Mouse (Mus musculus) MEL (cell line): Measurements from ENCODE around the gene Igsf23. TPM values are rescaled to one million over a fixed set of nuclear protein-coding genes. Genes with fewer than 3 reads are reported as not detected.

ENCODE experiments used
- DNase-seq: peaks from one replicate; pipeline ENCODE4 v3.0.0; 2011; ENCODE audit warnings: low read depth, low spot score
- H3K27ac ChIP-seq: 2 replicates; pipeline ENCODE4 v1.5.1; 2012; ENCODE audit warnings: low read depth, mild to moderate bottlenecking, control low read depth, low read length, moderate library complexity; ENCODE audit not compliant: control insufficient read depth
- H3K27me3 ChIP-seq, 2 experiments: fragments of 150-350 bp in 1 of 2; sonication (generic) in 1 of 2; 2 replicates each; pipeline ENCODE4 v1.6.1; 2012; ENCODE audit warnings: low read length in 2 of 2, mild to moderate bottlenecking in 2 of 2, improper control_type of control experiment in 1 of 2, moderate library complexity in 1 of 2; ENCODE audit not compliant: insufficient read depth in 2 of 2, control insufficient read depth in 1 of 2
- H3K36me3 ChIP-seq, 2 experiments: 2 replicates each; pipeline ENCODE4 v1.6.1; 2012 to 2014; ENCODE audit warnings: low read length in 2 of 2, improper control_type of control experiment in 1 of 2, inconsistent platforms in 1 of 2, mild to moderate bottlenecking in 1 of 2; ENCODE audit not compliant: insufficient read depth in 2 of 2, control insufficient read depth in 1 of 2
- H3K4me1 ChIP-seq, 2 experiments: fragments of 150-350 bp in 1 of 2; sonication (generic) in 1 of 2; 2 replicates each; pipeline ENCODE4 v1.6.1; 2012; ENCODE audit warnings: low read length in 2 of 2, improper control_type of control experiment in 1 of 2, mild to moderate bottlenecking in 1 of 2; ENCODE audit not compliant: insufficient read depth in 2 of 2, control insufficient read depth in 1 of 2
- H3K4me3 ChIP-seq, 2 experiments: fragments of 150-350 bp in 1 of 2; sonication (generic) in 1 of 2; 2 replicates each; pipeline ENCODE4 v1.5.1; 2012; ENCODE audit warnings: low read depth in 2 of 2, low read length in 2 of 2, mild to moderate bottlenecking in 2 of 2, moderate library complexity in 2 of 2, control low read depth in 1 of 2, improper control_type of control experiment in 1 of 2; ENCODE audit not compliant: control insufficient read depth in 1 of 2, insufficient read depth in 1 of 2
- H3K79me2 ChIP-seq: 2 replicates; pipeline ENCODE4 v1.6.1; 2012; ENCODE audit warnings: mild to moderate bottlenecking, low read length, moderate library complexity; ENCODE audit not compliant: control insufficient read depth, poor library complexity, insufficient read depth
- H3K9ac ChIP-seq: 2 replicates; pipeline ENCODE4 v1.6.1; 2012; ENCODE audit warnings: low read depth, mild to moderate bottlenecking, control low read depth, low read length, moderate library complexity; ENCODE audit not compliant: control insufficient read depth, poor library complexity, severe bottlenecking
- H3K9me3 ChIP-seq: fragments of 150-350 bp; sonication (generic); replicated peaks from 2 replicates; pipeline ENCODE4 v1.6.1; 2012; ENCODE audit warnings: mild to moderate bottlenecking, low read length, improper control_type of control experiment, moderate library complexity; ENCODE audit not compliant: insufficient read depth
- BHLHE40 ChIP-seq: IDR thresholded peaks from 2 replicates; pipeline ENCODE4 v1.6.1; 2012; ENCODE audit warnings: low read depth, mild to moderate bottlenecking, inconsistent platforms, low read length, improper control_type of control experiment, borderline replicate concordance
- CTCF ChIP-seq, 3 experiments: IDR thresholded peaks in 2 of 3; conservative IDR thresholded peaks in 1 of 3; 2 replicates each; pipeline ENCODE4 v1.5.1; 2011 to 2012; ENCODE audit warnings: low read length in 3 of 3, low read depth in 2 of 3, mild to moderate bottlenecking in 2 of 3, improper control_type of control experiment in 1 of 3, inconsistent platforms in 1 of 3, mixed read lengths in 1 of 3, moderate library complexity in 1 of 3; ENCODE audit not compliant: control insufficient read depth in 1 of 3, insufficient read depth in 1 of 3, poor library complexity in 1 of 3, severe bottlenecking in 1 of 3
- EP300 ChIP-seq, 2 experiments: IDR thresholded peaks; 2 replicates each; pipeline ENCODE4 v1.6.1; 2011; ENCODE audit warnings: improper control_type of control experiment in 2 of 2, low read length in 2 of 2, low read depth in 1 of 2, mild to moderate bottlenecking in 1 of 2
- GABPA ChIP-seq: IDR thresholded peaks from 2 replicates; pipeline ENCODE4 v1.6.1; 2012; ENCODE audit warnings: low read depth, mild to moderate bottlenecking, inconsistent platforms, low read length, improper control_type of control experiment, moderate library complexity
- GATA1 ChIP-seq: IDR thresholded peaks from 2 replicates; pipeline ENCODE4 v1.6.1; 2011; ENCODE audit warnings: low read depth, low read length, improper control_type of control experiment
- KAT2A ChIP-seq: conservative IDR thresholded peaks from 2 replicates; pipeline ENCODE4 v1.6.1; 2012; ENCODE audit warnings: low read depth, low read length, improper control_type of control experiment, inconsistent platforms
- MAZ ChIP-seq: IDR thresholded peaks from 2 replicates; pipeline ENCODE4 v1.6.1; 2012; ENCODE audit warnings: low read depth, mild to moderate bottlenecking, inconsistent platforms, low read length, improper control_type of control experiment
- MXI1 ChIP-seq: IDR thresholded peaks from 2 replicates; pipeline ENCODE4 v1.6.1; 2011; ENCODE audit warnings: mild to moderate bottlenecking, low read depth, low read length, improper control_type of control experiment
- POLR2AphosphoS2 ChIP-seq: IDR thresholded peaks from 2 replicates; pipeline ENCODE4 v1.6.1; 2011; ENCODE audit warnings: low read length, improper control_type of control experiment
- RAD21 ChIP-seq: IDR thresholded peaks from 2 replicates; pipeline ENCODE4 v1.6.1; 2011; ENCODE audit warnings: mild to moderate bottlenecking, low read depth, low read length, improper control_type of control experiment
- RCOR1 ChIP-seq: IDR thresholded peaks from 2 replicates; pipeline ENCODE4 v1.6.1; 2012; ENCODE audit warnings: low read depth, mild to moderate bottlenecking, inconsistent platforms, low read length, improper control_type of control experiment
- TAL1 ChIP-seq: IDR thresholded peaks from 2 replicates; pipeline ENCODE4 v1.6.1; 2012; ENCODE audit warnings: mild to moderate bottlenecking, inconsistent platforms, low read length, moderate library complexity, mixed read lengths
- UBTF ChIP-seq: IDR thresholded peaks from 2 replicates; pipeline ENCODE4 v1.6.1; 2012; ENCODE audit warnings: low read depth, mild to moderate bottlenecking, inconsistent platforms, low read length, improper control_type of control experiment, moderate library complexity, borderline replicate concordance; ENCODE audit not compliant: insufficient read depth
- USF1 ChIP-seq: IDR thresholded peaks from 2 replicates; pipeline ENCODE4 v1.6.1; 2014; ENCODE audit warnings: low read depth, mild to moderate bottlenecking, inconsistent platforms, low read length, improper control_type of control experiment, moderate library complexity
- USF2 ChIP-seq, 2 experiments: IDR thresholded peaks; 2 replicates each; pipeline ENCODE4 v1.6.1; 2011 to 2012; ENCODE audit warnings: improper control_type of control experiment in 2 of 2, low read length in 2 of 2, borderline replicate concordance in 1 of 2, inconsistent platforms in 1 of 2, low read depth in 1 of 2, mild to moderate bottlenecking in 1 of 2; ENCODE audit not compliant: insufficient read depth in 1 of 2
- ZC3H11A ChIP-seq: IDR thresholded peaks from 2 replicates; pipeline ENCODE4 v1.6.1; 2012; ENCODE audit warnings: low read depth, mild to moderate bottlenecking, inconsistent platforms, low read length, improper control_type of control experiment
- ZKSCAN1 ChIP-seq: IDR thresholded peaks from 2 replicates; pipeline ENCODE4 v1.6.1; 2012; ENCODE audit warnings: low read depth, mild to moderate bottlenecking, inconsistent platforms, low read length, improper control_type of control experiment, moderate library complexity
- ZNF384 ChIP-seq: IDR thresholded peaks from 2 replicates; pipeline ENCODE4 v1.6.1; 2012; ENCODE audit warnings: low read depth, mild to moderate bottlenecking, inconsistent platforms, low read length, improper control_type of control experiment
- polyA plus RNA-seq, 2 experiments: library from polyadenylated mRNA; stranded (reverse) in 1 of 2; unstranded in 1 of 2; fragments of >175 nt in 1 of 2; fragments of >200 nt in 1 of 2; gene quantifications; 2 replicates each; pipeline versions ENCODE4 v1.2.1 to v1.2.4; 2012; ENCODE audit warnings: low replicate concordance in 2 of 2, low read depth in 1 of 2; ENCODE audit not compliant: insufficient read length in 2 of 2, insufficient read depth in 1 of 2, missing spikeins in 1 of 2
- total RNA-seq: library from RNA; depleted of rRNA; stranded (reverse); fragments of 300-350 nt; gene quantifications from 2 replicates; pipeline ENCODE4 v1.2.3, GENCODE M21; 2012

The Igsf23 gene
- total and polyA plus RNA-seq, 3 experiments: 0.08 to 0.35 TPM; not detected in 1

- H3K27ac ChIP-seq: no peak overlapping the region
- DNase-seq: peak; percentile 12
- H3K9ac ChIP-seq: no peak overlapping the region
- no peak for TF ChIP-seq KAT2A
- TF ChIP-seq EP300 (IDR thresholded peaks at IDR 0.05; ENCODE audit: low read depth in 1 of 2, low read length in 2 of 2): no peak
- peak in 1 of 3 experiments; percentile 15; a peak in 2 of 6 replicates for TF ChIP-seq CTCF (IDR thresholded peaks at IDR 0.05 in 2 of 3, conservative IDR thresholded peaks at IDR 0.05 in 1 of 3; ENCODE audit: control insufficient read depth in 1 of 3, insufficient read depth in 1 of 3, low read depth in 2 of 3, low read length in 3 of 3, poor library complexity in 1 of 3, severe bottlenecking in 1 of 3)
- TF ChIP-seq GABPA: no peak
- TF ChIP-seq RAD21: peak; percentile 5; the same call in 1 of the 2 replicates
- no peak for TF ChIP-seq RCOR1
- no peak for TF ChIP-seq BHLHE40
- TF ChIP-seq POLR2AphosphoS2: no peak
- no peaks in the 10 kb centered on the region for H3K79me2 ChIP-seq
- H3K27me3 ChIP-seq: no peaks in the 10 kb centered on the region
- H3K4me1 ChIP-seq: no peaks in the 10 kb centered on the region
- no peak overlapping the region for H3K4me3 ChIP-seq
- no peaks in the 10 kb centered on the region for H3K9me3 ChIP-seq
- H3K36me3 ChIP-seq: no peaks in the 10 kb centered on the region
These were observed 19.1 kb upstream of the Igsf23 start for GRCm38 (mm10) chr7:19969541-19970090.

GRCm38 (mm10) chr7:19969106-19969505 is 18.6 kb upstream of the Igsf23 start:
- no peaks in the 10 kb centered on the region for H3K36me3 ChIP-seq
- no peak overlapping the region for H3K4me3 ChIP-seq
- no peaks in the 10 kb centered on the region for H3K4me1 ChIP-seq
- no peak for DNase-seq
- H3K9me3 ChIP-seq: no peaks in the 10 kb centered on the region
- no peaks in the 10 kb centered on the region for H3K79me2 ChIP-seq
- TF ChIP-seq ZNF384 (no peak), ZKSCAN1 (no peak), GABPA (no peak), GATA1 (no peak)
- no peak overlapping the region for H3K9ac ChIP-seq
- no peaks in the 10 kb centered on the region for H3K27me3 ChIP-seq
- H3K27ac ChIP-seq: no peak overlapping the region

GRCm38 (mm10) chr7:19964985-19965579 is 14.5 kb upstream of the Igsf23 start, which contains the start of gene Ceacam20:
Gene Ceacam20 (plus strand): TSS chr7:19965412.
- H3K4me3 ChIP-seq: no peak within 1 kb of the TSS
- no peaks in the 10 kb centered on the region for H3K79me2 ChIP-seq
- TF ChIP-seq ZNF384: no peak
- TF ChIP-seq BHLHE40: no peak
- TF ChIP-seq EP300 (IDR thresholded peaks at IDR 0.05; ENCODE audit: low read depth in 1 of 2, low read length in 2 of 2): no peak
- no peak for TF ChIP-seq USF1
- TF ChIP-seq USF2 (IDR thresholded peaks at IDR 0.05; ENCODE audit: borderline replicate concordance in 1 of 2, insufficient read depth in 1 of 2, low read depth in 1 of 2, low read length in 2 of 2): no peak
- TF ChIP-seq MAZ: no peak
- no peak for TF ChIP-seq ZC3H11A
- TF ChIP-seq CTCF (IDR thresholded peaks at IDR 0.05 in 2 of 3, conservative IDR thresholded peaks at IDR 0.05 in 1 of 3; ENCODE audit: control insufficient read depth in 1 of 3, insufficient read depth in 1 of 3, low read depth in 2 of 3, low read length in 3 of 3, poor library complexity in 1 of 3, severe bottlenecking in 1 of 3): no peak
- no peak for TF ChIP-seq MXI1
- TF ChIP-seq POLR2AphosphoS2: no peak
- TF ChIP-seq UBTF: no peak
- no peak for TF ChIP-seq TAL1
- no peak within 1 kb of the TSS for H3K9ac ChIP-seq
- H3K27me3 ChIP-seq: peaks cover 0 to 3% of the 10 kb centered on the region in 2 experiments; a peak in 1 of 4 replicates
- H3K4me1 ChIP-seq: no peaks in the 10 kb centered on the region
- no peaks in the 10 kb centered on the region for H3K36me3 ChIP-seq
- DNase-seq: no peak
- H3K9me3 ChIP-seq: no peaks in the 10 kb centered on the region
- no peak within 1 kb of the TSS for H3K27ac ChIP-seq
